Mouse (Mus musculus): Measurements from ENCODE around the gene Lgals7.

Gene Lgals7

DNA sequence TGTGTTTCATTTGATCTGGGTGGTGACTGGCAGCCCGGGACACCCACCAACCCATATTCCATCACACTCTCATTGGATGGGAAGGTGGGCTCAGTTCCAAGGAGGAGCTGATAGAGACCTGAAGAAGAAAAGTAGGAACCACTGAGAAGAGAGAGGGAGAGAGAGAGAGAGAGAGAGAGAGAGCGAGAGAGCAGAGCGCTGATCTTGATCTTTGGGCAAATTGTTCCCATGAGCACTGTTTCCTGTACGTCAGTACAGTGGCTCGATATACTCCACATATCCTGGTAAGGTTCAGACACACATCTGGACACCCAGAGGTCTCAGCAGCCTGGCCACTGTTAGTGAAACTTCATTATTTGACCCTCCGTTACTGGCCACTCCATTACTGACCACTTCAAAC lies at the start of gene Lgals7:
Gene Lgals7 (plus strand): TSS at position 314 of the 400 bp plus-strand sequence.
- no peak for DNase-seq

DNA sequence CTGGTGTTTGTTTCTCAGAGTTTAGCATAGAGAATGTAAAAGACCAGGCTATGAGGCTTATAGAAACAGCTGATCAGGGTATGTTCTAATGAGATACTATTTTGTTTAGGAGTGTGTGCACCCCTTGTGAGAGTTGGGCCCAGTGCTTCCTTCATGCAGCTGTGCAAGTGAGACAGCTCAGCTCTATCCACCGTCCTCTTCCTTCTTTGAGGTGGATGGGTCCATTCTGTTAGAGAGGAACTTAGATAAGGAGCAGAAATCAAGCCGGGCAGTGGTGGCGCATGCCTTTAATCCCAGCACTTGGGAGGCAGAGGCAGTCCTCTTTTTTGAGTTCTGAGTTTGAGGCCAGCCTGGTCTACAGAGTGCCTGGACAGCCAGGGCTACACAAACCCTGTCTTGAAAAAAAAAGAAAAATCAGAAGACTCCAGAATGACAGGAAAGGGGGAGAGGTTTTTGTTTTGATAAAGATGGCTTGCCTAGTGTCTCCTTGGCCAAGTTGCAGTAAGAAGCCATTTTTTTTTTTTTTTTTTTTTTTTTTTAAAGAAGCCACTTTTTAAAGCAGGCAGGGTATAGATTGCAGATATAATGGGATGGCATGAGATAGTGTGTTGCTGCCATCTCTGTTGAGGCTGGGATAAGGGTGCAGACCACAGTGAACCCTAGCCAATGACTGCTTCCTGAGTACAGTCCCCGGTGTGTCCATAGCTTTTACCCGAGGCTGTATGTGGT lies 49.2 kb upstream of the Lgals7 start:
- no peak for DNase-seq

DNA sequence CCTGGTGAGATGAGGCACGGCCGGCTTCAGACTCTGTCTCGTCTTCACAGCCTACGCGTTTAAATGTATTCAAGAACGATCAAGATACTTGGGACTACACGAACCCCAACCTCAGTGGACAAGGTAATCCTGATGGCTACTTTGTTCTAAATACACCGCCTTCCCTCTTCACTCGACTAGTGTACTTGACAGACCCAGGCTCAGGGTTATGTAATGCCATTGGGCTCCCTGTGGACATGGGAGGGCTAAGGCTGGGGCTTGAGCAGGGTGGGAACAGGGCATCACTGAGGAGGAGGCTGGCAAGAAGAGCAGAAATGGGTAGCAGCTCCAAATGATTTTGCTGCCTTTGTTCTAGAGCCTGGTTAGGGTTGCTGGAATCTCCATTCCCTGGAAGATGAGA lies 48.4 kb upstream of the Lgals7 start:
- no peak for DNase-seq

DNA sequence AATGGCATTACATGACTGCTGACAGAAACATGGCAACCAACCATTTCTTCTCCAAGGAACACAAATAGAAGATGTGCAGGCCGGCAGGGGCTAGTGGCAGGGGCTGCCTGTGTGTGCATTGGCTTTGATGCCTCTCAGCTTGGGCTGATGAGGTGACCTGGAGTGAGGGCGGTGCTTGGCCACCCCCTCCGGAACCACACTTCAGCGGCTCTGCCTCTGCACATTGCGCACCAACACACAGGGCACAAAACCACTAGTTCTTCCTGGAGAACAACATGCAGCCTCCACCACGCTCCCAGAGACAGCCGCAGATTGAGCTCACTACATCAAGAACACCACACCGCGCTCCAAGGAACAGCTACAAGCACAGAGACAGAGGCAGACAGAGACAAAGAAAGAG lies 47.5 kb upstream of the Lgals7 start:
- DNase-seq, result no peak

DNA sequence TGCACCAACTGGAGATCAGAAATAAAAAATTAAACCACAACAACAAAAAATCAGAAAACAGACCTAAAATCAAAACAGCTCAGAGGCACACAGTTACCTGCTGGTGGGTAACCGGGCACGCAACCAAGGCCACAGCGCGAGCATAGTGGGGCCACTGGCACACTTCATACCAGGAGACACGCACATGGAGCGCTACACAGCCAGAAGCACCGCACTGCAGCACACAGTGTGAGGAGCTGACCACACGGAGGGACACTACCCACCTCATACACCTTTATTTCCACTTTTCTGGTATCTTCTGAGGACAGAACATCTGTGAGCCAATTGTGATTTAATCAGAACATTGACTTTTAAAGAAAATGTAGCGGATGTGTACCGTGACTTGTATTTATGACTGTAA lies 46.7 kb upstream of the Lgals7 start:
- DNase-seq, result no peak

DNA sequence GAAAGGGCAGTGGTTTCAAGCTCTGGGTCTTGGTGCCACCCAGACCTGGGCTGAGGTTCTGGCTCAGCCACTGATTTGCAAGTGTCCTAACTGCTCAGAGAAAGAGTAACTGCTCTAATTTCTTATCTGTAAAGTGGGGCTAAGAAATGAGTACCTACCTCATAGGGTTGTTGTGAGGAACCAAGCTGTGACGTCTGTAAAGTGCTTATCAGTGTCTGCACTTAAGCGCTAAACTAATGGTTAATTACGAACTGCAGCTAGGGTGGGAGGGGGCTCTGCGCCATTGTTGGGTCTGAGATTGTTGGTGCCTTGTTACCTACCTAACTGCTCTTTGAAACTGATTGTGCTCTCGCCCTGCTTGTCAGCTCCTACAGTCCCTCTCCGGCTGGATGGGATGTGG lies 46.1 kb upstream of the Lgals7 start:
- no peak for DNase-seq

DNA sequence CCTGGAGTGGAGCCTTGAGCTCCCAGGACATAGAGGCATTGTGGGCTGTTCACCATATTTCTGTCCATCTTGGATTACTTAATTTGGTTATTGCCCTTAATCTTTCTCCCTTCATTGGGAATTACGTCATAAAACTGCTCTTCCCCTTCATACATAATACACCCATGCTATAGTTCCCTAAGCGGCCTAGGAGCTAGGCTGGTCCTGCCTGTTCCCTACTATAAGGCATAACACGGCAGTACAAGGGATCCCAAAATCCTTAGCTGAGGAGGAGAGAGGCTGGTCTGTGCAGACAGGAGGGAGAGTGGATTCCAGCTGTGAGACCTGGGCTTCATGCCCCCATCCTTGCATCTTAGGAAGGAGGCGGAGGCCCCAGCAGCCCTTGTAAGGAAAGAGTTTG lies 45.7 kb upstream of the Lgals7 start:
- DNase-seq, result no peak

DNA sequence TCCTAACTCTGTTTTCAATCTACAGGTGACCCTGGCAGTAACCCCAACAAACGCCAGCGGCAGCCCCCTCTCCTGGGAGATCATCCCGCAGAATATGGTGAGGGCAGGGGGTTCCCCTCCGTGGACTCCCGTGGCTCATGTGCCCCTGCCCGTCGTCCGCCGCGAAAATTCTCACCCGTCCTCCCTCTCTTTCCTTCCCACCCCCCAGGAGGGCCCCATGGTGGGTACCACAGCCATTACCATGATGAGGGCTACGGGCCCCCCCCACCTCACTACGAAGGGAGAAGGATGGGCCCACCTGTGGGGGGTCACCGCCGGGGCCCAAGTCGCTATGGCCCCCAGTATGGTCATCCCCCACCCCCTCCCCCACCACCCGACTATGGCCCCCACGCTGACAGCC lies 45.2 kb upstream of the Lgals7 start:
- no peak for DNase-seq

DNA sequence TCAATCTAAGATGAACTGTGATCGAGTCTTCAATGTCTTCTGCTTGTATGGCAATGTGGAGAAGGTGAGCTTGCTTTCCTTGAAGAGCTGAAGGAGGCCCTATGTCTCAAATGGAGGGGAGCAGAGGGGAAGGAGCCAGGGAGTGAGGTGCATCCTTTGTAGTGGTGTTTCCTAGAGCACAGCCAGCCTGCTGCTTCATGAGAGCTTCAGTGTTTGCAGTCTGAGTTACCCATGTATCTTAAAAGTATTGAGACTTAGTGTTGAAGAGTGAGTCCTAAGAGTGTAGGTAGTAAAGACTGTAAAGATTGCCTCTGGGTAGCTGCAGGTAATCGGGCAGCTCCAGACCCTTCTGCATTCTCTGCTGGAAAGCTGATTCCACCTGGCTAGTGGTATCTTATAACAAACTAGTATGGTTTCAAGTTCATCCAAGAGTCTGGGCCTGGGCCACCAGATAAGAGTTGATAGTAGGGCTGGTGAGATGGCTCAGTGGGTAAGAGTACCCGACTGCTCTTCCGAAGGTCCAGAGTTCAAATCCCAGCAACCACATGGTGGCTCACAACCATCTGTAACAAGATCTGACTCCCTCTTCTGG lies 44.7 kb upstream of the Lgals7 start:
- no peak for DNase-seq

DNA sequence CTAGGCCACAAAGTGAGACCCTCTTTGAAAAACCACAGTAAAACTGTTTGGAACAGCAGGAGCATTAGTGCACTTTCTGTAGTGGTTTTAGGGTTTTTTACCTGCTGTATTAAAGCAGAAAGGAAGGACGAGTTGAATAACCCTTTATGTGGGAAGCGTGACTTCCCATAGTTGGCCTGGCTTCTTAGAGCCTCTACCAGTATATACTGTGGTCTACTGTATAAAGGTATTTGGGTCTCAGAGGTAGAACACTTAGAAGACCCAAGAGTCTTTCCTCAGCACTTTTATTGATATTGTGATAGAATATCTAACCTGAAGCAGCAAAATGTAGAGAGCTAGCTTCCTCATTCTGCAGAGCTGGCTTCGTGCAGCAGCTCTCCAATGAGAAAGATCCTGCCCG lies 44.1 kb upstream of the Lgals7 start:
- no peak for DNase-seq

DNA sequence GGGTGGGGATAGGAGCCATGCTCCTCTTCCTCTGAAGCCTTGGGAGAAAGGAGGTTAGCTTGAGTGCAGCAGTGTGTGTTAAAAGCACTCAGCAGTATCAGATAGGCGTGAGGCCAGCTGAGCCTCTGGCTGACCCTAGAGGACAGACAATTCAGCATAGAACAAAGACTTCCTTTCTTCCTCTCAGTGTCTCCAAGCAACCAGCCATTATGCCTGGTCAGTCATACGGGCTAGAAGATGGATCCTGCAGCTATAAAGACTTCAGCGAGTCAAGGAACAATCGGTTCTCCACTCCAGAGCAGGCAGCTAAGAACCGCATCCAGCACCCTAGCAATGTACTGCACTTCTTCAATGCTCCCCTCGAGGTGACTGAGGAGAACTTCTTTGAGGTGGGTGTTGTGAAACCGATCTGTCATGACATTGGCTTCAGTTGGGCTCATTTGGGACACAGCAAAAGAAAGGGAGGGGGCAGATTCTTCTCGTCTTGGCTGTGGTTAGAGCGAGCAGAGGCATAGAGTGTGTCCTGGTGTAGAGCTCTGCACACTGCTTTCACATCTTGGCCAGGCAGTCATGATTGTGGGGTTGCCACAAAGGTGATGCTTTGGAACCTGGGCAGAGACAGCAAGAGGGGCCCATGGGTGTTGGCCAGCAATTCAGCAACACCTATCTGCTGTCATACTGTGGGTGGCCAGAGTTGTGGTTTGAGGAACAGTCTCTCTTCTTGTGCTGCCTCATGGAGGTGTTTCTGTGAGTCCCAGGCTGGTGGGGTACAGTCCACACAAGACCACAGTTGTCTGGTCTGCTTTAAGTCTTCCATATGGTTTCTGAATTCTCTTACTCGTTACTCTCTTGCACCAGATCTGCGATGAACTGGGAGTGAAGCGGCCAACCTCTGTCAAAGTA lies 43.0 kb upstream of the Lgals7 start:
- DNase-seq, result no peak

DNA sequence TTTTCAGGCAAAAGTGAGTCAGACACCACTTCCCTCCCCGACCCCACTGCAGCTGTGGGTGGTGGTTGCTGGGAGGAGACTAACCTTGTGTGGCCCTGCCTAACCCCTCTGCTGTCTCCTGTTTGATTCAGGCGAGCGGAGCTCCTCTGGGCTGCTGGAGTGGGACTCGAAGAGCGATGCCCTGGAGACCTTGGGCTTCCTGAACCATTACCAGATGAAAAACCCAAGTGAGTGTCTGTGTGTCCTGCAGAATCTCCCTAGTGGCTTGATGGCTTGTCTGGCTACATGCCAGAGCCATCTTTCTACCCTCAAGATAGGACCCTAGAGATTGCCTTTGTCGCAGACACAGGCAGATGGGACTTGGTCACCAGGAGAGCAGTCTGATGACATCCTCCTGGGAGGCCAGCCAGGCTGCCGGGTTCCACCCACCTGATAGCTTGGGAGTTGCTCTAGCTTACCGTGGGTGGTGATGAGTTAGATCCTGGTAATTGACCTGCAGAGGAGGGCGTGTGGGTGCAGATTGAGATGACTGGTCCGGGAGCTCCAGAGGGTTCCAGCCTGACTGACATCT lies 42.3 kb upstream of the Lgals7 start:
- no peak for DNase-seq

DNA sequence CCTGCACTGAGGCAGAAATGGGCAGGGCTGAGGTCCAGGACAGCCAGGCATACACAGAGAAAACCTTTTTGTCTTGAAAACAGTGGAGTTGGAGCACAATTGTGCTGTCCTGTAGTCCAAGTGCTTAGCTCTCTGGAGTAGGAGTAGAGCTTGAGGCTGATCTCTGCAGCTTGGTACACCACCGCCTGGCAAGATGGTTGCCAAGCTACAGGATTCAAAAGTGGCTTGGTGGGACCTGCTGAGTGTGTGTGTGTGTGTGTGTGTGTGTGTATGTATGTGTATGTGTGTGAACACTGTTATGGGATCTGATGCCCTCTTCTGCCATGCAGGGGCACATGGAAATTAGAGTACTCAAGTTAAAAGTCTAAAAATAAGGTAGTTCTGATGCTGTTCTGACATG lies 41.1 kb upstream of the Lgals7 start:
- no peak for DNase-seq

DNA sequence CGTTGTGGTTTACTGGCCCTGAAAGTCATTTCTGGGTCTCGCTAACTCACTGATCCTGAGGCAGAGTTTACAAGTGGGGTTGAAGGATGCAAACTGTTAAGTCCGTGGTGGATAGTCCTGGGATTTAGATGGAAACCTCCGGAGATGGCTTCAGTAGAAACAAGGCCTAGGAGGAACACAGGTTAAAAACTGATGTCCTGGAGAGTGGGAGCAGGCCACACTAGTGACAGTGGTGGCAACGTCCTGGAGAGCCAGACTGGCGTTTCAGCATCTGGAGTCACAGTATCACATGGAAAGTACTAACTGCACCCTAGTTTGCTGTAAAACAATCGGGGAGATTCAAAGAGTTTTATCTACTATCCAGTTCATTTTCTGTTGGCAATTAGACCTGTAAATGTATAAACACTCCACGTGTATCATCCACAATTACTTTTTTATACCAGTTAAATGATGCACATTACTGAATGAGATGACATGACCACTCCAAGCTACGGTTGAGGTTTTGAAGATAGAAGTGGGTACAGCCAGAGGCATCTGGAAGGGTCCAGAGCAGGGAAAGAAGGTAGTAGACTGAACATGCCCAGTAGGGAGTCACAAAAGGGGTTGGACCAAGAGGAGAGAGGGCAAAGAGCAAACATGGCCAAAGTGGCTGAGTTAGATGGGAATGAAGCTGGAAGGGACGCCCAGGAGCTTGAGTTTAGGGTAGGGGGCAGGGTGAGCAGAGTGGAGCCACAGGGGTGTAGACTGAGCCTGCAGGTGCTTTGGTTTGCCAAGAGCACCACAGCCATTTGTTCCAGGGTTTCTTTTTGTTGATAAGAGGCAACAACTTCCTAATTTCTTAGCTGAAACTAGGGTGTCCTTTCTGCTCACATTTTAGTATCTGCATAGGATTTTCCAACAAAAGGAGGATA lies 40.4 kb upstream of the Lgals7 start:
- DNase-seq, result no peak

DNA sequence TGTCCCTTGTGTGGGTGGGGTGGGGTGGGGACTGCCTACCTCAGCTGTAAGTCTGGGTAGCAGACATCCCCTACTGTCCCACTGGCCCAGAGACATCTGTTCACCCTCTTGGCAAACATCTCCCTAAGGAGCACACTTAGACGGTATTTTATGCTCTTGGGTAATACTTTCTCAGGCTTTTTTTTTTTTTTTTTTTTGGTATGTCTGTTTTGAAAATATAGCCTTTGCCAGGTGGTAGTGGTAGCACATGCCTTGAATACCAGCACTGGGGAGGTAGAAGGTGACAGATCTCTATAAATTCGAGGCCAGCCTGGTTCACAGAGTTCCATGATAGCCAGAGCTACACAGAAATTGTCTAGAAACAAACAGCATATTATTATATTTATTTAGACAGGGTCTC lies 39.7 kb upstream of the Lgals7 start:
- DNase-seq, result no peak

DNA sequence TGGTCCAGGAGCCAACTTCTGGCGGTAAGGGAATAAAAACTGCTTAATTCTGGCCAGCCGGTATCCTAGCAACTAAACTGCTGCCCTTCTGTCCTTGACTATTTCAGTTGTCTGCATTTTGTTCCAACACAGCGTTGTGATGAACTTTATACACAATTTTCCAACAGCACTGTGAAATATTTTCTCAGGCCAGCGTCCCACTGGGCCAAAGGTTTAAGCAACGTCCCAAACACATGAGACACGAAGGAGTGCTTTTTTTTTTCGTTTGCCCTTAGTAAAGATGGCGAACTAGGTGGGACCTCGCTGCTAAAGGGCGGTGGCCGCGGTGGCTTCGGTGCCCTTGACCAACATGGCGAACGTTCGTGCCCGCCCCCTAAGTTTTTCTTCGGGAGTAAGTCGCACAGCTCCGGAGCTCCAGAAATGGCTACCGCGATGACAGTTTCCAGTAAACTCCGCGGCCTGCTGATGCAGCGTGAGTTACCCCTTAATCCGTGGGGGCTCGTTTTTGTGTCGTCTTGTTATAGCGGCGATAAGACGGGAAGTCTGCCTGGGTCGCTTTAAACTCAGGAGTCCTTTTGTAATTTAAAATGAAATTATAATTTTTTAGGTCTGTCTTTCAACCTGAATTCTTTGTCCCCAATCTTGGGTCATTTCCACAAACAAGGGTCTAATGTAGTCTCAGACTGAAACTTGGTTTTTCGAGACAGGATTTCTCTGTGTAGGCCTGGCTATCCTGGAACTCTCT lies 38.5 kb upstream of the Lgals7 start, which contains the start of gene Ech1:
Gene Ech1 (plus strand): TSS at position 277 of the 745 bp plus-strand sequence.
- peak; percentile 82 to 86 for DNase-seq

DNA sequence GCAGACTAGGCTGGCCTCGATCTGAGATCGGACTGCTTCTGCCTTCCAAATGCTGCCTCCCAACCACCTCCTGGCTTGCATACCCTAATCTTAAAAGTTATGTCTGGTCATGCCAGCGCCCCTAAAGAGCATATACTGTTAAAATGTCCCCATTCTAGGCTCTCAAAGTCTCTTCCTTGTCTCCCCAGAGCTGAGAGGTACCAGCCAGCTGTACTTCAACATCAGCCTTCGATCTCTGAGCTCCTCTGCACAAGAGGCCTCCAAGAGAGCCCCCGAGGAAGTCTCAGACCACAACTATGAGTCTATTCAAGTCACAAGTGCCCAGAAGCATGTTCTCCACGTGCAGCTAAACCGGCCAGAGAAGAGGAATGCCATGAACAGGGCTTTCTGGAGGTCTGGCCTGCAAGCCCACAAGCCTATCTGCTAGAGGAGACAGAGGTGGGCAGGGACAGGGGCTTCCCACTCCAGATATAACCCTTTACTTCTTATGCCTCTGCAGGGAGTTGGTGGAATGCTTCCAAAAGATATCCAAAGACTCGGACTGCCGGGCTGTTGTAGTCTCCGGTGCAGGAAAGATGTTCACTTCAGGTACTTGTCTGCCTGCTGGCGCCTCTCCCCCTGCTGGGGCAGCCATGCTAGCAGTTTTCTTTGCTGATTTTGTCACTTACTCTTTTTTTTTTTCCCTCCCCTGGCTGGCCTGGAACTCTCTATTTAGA lies 37.8 kb upstream of the Lgals7 start:
- DNase-seq, result peak in 1 of 2 experiments; percentile 36

DNA sequence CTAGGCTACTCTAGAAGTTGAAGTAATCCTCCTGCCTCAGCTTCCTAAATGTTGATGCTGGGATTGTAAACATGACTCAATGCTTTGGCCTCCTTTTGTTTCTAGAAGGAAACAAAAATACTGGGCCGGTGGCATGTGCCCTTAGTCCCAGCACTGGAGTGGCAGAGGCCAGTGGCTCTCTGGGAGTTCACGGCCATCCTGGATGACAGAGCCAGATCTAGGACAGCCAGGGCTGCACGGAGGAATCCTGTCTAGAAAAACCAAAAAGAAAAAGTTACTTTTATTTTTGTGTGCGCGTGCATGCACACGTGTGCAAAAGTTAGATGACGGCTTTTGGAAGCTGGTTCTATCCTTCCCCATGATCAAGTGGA lies 37.3 kb upstream of the Lgals7 start:
- no peak for DNase-seq

DNA sequence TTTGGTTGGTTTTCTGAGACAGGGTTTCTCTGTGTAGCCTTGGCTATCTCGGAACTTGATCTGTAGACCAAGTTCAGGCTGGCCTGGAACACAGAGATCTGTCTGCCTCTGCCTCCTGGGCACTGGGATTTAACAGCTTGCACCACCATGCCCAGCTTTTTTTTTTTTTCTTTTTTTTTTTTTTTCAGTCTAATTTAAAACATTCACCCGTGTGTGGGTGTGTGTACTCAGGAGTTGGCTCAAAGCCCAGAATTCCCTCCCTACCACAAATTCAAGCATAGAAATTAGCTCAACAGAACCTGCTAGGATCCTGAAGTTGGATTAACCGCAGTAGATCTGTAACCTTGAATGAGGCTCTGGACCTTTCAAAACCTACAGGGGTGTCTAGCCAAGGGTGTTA lies 36.3 kb upstream of the Lgals7 start:
- DNase-seq, result no peak

DNA sequence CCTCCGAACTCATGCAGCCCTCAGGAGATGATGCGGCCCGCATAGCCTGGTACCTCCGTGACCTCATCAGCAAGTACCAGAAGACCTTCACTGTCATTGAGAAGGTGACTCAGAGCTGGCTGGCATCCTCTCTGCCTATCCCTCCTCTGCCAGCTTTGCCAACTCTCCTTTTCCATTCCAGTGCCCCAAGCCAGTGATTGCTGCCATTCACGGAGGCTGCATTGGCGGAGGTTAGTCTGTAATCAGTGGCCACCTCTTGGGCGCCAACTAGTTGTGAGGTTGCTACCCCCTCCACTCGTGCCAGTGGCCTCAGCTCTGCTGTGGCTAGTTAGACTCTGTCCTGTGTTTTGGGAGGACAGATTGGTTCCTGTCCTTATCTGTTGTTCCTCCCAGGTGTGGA lies 33.8 kb upstream of the Lgals7 start:
- DNase-seq, result no peak

DNA sequence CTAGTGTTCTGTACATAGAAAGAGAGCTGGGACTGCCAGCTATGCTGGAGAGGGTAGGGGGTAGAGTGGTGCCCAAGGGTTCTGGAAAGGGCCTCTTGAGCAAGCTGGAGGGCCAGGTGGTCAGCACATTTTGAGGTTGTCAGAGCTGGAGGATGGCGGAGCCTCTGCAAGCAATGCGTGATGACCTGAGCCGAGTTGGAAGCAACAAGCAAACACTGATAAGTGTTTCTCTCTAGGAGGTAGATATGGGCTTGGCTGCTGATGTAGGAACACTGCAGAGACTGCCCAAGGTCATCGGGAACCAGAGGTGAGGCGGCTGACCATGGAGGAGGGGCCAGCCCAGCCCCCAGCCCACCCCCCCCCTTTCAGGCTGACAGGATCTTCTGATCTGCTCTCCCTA lies 32.7 kb upstream of the Lgals7 start:
- no peak for DNase-seq

All from thymus, adult 18-20 months (tissue).